Mouse (Mus musculus) kidney, adult 18-20 months (tissue): ENCODE data around the gene Arfgap2.

ENCODE experiments used
- DNase-seq: peaks from one replicate; pipeline ENCODE4 v3.0.0; 2021

Arfgap2 gene

DNA sequence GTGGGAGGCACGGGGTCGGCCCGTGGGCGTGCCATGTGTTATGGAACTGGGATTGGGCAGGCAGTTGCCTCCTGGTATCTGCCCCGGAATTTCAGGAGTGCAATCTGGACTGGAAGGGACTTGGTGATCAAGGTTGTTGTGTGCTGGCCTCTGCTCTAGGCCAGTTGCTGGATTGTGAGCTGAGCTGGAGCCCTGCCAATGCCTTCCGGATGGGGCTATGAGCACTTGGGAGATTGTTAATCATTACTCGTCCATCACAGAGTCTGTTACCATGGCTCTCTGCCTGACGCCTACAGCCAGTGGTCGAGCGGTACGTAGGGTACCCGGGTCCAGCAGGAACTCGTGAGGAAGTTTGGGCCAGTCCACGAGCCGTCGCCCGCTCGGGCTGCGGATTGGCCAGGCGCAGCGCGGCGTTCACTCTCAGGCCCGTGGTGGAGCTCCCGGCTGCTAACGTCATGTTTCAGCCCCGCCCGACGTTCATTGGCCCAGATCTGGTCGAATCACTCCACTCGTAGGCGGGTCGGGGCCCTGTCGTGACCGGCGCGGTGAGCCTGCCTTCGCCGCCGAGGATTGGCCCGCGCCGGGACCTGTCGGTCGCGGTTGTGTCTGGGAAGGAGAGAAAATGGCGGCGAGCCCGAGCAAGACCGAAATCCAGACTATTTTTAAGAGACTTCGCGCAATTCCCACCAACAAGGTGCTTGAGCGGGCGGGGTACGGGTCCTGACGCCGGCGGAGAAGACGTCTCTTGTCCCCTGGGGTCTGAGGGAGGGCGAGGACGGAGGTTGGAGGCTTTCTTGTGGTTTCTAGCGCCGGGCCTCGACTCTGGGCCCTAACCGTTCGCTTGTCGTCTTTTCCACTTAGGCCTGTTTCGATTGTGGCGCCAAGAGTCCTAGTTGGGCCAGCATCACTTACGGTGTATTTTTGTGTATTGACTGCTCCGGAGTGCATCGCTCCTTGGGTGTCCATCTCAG is at the start of gene Arfgap2:
Arfgap2 (plus strand) TSS at position 264 of the 971 bp plus-strand sequence.
- peak; percentile 99 for DNase-seq

DNA sequence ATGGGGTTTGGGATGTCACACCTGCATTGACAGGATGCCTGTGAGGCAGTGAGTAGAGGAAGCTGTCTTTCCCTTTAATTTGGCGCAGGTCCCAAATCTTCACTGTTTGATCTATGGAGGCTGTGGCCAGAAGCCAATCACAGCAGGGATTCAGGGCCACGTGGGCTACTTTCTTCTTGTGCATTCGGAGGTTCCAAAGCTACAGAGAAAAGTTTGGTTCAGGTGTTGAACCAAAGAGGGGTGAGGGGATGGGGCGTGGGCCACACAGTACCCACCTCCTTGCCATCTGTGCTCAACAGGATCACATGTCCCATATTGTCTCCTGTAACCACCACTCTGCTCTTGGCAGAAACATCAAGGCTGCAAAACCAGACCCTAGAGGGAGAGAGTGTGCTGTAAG is 47.7 kb upstream of the Arfgap2 start:
- no peak for DNase-seq

DNA sequence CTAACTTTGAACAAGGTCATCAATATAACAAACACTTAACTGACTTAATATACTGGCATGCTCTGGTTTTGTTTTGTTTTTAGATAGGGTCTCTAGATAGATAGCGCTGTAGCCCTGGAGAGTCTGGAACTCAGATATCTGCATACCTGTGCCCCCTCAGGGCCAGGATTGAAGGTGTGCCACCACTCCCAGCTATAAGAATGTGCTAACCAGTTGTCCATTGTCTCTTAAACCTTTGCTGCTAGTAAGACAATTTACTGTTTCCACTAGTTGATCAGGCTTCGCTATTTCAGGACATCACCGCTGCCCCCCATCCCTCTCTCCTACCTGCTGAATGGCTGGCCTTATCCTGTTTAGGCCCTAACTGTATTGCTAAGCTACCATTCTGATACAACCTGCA is 44.3 kb upstream of the Arfgap2 start:
- DNase-seq: no peak

DNA sequence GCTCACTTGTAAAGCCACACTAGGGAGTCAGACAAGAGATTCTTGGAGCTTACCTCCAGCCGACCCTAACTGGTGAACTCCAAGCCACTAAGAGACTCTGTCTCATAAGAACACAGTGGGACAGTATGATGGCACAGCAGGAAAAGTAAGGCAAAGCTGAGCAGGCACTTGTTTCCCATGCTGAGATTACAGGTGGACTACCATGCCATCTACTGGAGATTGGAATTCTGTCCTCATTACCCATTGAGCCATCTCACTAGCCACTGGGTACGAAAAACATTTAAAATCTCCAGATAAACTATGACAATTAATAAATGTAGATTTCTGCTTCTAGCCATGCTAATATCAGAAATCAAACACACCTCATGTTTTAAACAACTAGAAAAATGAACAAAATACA is 41.2 kb upstream of the Arfgap2 start:
- no peak for DNase-seq

DNA sequence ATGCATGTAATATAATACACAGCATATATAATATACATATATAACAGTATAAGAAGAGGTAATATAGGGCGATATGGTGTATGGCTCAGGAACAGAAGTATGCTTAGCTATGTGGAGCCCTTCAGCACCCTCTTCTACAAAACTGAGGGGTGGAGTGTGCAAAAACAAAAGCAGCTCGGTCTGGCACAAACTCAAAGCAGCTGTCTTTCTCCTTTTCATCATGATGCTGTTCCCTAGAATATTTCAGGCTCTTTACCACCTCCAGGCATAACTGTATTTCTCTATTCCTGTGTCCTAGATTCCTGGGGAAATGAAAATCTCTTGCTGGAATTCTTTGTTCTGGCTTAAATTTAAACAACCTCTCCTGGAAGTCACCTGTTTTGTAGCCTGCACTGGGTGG is 35.0 kb upstream of the Arfgap2 start:
- DNase-seq: no peak

DNA sequence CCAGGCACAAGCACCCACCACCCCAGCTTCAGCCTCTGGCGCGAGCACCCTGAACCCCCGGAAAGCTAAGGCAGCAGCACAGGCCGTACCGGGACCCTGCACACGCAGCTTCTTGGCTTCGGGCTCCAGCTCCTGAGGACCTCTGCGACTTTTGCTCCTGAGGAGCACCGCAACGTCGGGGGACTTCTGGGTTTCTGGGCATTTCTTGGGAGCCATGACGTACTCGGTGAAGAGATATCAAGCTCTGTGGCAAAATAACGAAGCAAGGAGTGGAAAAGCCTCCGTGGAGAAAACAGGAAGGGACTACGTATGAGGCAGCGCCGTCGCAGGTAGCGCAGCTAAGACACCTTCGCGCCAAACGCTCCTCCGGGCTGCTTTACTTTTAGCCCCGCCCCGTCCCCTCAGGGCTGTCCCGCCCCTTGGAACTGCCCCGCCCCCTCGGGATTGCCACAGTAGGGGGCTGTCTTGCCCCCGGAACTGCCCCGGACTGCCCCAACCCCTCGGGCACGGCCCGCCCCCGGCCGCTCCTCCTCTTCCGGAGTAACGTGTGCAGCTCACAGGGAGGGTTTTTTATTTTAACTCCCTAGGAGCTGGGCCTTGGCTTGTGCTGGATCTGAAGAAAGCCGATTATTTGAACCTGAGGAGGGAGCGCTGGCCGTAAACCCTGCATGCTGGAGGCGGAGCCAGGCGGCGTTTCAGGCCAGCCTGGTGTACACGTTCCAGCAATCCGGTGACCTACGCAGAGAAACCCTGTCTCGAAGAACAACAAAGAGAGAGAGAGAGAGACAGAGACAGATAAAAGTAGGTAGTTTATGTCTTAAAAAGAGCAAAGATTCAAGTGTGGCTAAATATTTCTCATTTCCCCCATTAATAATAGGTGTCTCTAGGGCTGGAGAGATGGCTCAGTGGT is 27.9 kb upstream of the Arfgap2 start, which contains the start of gene Ddb2:
Ddb2 (minus strand) TSS at position 382 of the 910 bp plus-strand sequence.
- DNase-seq: peak; percentile 86

DNA sequence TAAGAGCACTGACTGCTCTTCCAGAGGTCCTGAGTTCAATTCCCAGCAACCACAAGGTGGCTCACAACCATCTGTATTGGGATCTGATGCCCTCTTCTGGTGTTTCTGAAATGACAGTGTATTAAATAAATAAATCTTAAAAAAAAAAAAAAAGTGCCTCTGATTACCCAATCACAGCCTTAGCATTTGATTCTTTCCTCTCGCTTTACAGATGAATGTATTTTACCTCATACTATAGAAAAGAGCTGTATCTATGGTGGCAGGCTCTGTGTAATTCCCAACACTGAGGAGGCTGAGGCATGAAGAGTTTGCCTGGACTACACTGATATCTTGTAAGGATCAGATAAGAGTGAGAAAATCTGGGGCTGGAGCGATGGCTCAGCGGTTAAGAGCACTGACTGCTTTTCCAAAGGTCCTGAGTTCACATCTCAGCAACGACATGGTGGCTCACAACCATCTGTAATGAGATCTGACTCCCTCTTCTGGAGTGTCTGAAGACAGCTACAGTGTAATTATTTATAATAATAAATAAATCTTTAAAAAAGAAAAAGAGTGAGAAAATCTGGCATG is 27.2 kb upstream of the Arfgap2 start:
- DNase-seq: peak; percentile 18

DNA sequence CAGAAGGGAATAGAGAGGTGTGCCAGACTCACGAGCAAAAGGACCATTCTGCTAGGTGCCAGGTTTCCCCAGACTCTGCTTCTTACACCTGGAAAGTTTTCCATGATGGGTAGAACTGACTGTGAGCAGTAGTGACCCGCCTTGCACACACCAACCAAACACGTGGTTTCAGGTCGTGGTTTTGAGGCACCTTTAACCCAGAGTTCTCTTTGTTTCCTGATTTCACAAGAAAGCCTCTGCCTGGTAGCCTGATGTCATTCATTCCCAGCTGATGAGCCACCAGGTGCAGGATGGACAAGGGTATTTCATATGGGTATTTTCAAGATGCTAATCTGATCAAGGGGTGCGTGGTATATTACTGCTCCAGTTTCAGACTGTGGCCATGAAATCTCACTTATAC is 22.2 kb upstream of the Arfgap2 start:
- DNase-seq: no peak

DNA sequence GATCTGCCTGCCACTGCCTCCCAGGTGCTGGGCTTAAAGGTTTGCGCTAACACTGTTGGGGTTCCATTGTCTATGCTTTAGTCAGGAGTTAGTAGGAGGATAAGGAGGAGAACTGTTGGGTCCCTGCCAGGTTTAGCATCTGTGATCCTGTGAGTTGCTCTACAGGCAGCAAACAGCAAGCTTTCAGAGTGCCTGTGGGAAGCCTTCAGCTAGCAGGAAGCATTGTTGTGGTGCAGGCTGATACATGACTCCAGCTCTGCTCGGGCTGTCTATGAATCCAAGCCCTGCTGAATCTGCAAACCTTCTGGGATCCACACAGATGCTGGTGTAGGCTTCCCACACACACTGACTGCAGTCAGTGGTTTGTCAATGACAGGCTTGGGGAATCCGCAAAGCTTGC is 21.4 kb upstream of the Arfgap2 start:
- DNase-seq: no peak

DNA sequence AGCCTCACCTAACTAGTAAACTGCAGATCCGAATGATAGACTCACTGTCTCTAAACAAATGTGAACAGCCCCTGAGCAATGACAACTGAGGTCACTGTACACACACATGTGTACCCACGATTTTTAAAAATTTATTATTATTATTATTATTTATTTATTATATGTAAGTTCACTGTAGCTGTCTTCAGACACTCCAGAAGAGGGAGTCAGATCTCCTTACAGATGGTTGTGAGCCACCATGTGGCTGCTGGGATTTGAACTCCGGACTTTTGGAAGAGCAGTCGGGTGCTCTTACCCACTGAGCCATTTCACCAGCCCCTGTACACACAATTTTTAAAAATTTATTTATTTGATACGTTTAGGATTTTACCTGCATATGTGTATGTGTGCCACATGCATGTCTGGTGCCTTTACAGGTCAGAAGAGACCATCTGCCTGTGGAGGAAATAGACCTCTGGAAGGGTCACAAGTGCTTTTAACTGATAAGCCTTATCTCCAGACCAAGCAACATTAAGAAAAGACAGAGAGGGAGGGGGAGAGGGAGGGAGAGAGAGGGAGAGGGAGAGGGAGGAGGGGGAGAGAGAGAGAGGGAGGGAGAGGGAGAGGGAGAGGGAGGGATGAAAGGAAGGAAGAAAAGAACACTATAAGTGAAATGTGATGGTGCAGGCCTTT is 20.1 kb upstream of the Arfgap2 start:
- DNase-seq: no peak

DNA sequence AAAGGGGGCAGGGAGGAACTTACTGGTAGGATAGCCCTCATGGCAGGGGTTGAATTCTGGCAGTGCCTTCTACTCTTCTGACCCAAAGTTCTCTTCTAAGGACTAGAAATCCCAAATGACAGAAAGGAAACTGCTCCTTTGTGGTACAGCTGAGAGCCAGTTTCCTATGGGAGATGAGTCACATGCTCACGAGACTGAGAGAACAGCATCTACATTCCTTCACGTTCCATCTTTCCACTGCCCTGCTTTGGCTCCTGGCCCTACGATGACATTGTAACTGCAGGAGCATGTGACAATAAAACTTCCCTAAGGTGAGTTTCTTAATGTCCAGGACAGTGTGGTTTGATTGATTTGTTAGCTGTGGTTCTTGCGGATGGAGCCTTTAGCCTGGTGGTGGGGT is 16.4 kb upstream of the Arfgap2 start:
- no peak for DNase-seq

DNA sequence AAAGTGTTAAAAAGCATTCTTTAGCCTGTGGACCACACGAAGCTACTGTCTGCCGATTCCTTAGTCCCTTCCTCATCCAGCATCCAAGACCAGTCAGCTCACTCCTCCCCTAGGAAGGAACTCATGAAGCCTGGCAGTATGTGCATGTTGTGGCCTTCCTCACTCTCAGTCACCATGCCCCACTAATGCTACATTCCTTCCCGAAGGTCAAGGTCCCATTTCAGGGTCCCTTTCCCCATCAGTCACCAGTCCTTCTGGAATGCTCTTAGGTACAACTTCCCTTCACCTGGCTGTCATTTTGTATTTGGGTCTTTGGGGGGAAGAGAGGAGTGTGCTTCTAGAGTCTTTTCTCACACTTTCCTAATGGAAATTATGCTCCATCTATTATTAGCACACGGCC is 12.8 kb upstream of the Arfgap2 start:
- DNase-seq: no peak

DNA sequence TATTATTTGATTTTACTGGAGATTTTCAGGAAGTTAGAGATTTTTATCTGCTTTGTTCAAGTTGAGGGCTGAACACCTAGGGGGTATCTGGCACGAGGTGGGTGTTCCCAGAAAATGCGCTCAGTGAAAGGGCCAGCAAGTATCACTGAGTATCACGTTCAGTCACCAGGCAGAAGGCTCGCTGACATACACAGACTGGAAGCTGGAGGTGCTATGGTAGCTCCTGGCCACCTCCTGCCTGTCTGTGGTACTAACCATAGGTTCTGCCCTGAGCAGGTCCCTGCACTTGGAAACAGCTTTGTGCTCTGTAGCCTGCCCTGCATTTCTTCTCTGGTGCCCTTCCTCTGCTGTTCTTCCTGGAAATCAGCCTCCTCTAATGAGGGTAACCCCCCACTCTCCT is 12.3 kb upstream of the Arfgap2 start:
- no peak for DNase-seq

DNA sequence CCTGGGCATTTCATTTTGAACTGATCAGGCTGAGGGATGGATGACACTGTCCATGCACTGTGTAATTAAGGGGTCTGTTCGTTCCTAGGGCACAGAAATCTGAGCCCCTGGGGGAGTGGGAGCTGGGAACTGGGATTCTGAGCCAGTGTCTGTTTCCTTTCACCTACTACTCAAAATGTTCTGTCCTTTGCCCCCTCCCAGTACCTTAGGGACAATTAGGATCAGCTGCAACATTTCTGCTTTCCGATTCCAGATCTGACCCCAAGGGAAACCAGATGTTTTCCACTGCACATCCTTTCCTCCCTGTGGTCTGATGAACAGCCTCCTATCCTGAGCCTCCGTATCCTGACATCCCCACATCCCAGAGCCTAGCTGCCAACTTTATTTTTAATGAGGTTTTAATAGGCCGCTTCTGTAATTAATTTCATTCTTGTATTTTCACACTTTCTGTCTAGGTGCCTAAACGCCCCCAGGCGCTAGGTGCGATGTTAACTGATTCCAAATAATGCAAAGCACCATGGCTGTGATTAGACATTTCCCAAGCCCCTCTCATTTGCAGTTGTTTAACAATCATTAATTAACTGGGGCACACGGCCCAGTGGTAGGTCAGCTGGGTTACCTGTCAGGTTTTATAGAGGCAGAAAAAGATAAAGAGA is 9.9 kb upstream of the Arfgap2 start:
- DNase-seq: no peak

DNA sequence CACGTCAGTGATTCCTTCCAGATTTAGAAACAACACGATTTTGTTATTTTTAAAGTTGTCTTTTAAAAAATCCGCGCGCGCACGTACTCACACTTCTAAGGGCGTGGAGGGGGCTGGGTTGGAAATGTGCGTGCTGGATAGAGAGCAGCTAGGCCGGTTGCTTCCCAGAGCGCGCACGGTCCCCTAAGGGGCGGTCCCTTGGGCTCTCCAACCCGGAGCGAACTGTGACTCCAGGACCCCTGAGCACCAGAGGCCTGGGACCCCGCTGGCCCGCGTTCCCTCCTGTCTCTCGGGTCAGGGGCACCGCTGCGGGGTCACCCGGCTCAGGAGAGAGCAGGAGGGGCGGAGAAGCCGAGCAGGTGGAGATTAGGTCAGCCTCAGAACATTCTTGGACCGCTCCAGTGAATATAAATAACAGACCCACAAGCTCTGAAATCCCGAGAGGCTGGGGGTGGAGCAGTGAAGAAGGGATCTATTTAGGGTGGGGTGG is 9.1 kb upstream of the Arfgap2 start, which contains the start of gene Pacsin3:
Pacsin3 (plus strand) TSS at position 294 of the 490 bp plus-strand sequence.
- peak; percentile 50 for DNase-seq

DNA sequence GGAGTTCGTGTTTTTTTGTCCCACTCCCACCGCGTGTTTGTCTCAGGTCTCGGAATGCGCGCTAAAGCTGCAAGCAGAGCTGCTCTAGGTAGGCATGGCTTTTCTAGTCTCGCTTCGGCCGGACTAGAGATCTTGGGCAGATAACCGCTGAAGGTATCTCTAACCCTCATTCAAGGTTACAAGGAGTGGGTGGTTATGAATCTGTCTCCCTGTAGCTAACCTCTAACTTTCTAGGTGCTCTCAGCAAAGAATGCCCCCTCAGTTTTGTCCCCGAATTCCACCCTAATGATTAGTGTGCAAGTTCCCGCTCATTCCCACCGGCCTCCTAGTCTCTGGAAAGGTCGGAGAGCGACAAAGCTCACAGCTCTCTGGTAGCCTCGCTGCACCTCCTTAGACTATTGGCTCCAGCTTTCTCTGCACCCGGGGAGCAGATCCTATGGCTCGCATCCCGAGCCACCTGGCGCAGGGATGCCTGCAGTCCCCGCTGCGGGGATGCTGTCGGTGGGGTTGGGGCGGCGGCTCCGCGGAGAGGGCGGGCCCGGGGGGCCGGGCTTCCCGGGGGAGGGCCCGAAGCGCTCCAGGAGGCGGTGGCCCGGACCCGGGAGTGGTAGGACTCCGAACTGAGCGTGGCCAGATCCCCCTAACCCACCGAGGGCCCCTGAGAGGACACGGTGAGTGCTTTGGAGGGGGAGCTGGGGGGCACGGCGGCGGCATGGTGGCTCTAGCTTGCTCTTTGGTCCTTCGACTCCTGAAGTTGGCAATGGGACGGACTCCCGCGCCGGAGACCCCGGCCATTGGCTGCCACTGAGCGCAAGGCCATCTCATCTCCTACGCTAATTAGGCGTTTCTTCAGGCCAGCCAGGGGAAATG is 8.3 kb upstream of the Arfgap2 start:
- peak; percentile 79 for DNase-seq

DNA sequence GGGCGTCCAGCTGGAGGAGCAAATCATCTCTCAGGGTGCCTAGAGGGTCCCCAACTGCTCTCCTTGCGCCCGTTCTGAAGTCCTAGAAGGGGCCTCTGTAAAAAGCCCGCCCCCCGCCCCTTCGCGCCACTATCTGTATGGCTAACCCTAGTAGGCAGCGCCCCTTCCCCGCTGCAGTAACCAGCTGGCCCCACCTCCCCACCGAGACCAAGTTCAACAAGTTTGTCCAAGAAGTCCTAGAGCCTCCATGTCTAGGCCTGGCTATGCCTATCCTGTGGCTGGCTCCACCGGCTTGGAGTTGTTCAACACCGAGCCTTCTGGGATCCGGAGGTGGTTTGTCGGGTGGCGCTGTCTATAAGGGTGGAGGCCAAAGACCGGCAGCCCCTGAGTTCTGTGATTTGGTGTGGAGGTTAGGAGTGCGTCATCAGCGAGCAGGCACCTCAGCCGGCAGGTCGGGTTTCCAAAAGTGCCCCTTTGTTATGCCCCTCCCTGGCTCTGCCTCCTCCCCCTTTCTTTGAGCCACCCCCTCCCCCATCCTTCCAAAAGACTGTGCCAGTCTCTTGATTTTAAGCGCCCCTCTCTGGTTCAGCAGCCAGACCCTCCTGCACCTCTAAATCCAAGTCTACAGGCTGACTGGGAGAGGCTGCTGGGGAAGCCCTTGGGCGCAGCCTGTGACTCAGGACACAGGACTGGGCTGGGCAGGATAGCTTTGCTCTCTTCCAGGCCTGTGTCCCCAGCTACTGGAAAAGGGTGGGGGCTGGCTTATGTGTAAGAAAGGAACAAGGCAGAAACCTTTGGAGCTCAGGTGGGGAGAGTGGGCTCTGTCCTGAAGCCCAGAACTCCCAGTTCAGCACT is 7.4 kb upstream of the Arfgap2 start:
- peak; percentile 55 for DNase-seq

DNA sequence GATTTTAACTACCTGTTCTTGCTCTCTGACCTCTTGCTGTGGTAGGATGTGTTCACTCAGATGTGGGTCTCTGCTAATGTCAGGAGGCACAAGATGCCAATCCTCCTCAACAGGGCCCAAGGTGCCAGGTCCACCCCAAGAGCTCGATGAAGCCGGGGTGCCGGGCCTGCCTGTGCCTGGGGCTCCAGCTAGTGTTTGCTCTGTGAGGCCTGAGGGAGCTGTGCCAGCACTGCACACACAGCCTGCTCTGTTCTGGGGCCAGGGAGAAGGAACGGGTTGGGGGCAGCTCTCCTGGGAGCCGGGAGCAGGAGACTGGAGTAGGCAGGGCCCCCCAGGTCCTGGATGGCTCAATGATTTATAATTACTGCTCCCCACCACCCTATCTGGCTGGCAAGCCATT is 6.7 kb upstream of the Arfgap2 start:
- no peak for DNase-seq

DNA sequence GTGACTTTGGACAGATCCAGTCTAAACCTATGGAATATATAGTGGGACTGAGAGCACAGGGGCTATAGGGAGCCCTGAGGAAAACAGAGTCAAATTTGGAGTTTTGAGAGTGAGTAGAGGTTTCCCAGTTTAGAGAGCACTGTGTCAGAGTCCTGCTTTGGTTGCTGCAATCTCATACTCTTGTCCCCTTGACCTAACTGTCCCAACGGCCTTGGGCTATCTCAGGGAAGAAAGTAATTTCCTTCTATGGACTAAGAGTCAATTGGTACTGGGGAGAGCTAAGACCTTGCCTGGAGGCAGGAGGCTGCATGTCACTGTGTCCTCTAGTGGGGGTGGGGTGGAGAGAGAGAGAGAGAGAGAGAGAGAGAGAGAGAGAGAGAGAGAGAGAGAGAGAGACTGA is 5.9 kb upstream of the Arfgap2 start:
- DNase-seq: no peak

DNA sequence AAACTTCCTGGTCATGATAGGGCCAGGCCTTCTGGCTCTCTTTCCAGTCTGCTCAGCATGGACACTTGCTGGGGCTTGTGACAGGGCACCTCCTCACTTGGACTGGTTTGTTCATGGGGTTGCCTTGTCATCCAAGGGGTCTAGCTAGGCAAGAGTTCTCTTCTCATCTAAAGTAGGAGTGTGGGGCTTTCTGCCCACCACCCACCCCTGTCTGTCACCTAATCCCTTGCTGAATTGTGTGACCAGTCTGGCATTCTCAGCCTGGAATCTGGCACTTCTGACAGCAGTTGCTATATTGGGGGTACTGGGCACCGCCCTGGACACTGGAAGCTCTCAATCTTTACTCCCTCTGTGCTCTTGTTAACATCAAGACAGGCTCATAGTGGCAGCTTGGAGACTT is 5.3 kb upstream of the Arfgap2 start:
- DNase-seq: no peak
